Mouse (Mus musculus) hindbrain, embryonic 11.5 days (tissue): ENCODE data around the gene Pzp. TPM values are rescaled to one million over a fixed set of nuclear protein-coding genes. Genes with fewer than 3 reads are reported as not detected.

Experiments used
- ATAC-seq: fragments of 200-750 bp; cut with Nextera tagmentation; 2 replicates; pipeline ENCODE4 v1.8.0; 2017; ENCODE audit warnings: mild to moderate bottlenecking, moderate TSS enrichment, moderate library complexity; ENCODE audit not compliant: low FRiP score
- DNase-seq: peaks from one replicate; pipeline ENCODE4 v3.0.0-alpha.2; 2015; ENCODE audit warnings: low spot score
- H3K27ac ChIP-seq: fragments of 300-500 bp; sonication (generic); 2 replicates; pipeline ENCODE4 v1.5.1; 2014; ENCODE audit warnings: mild to moderate bottlenecking, low read depth, low read length
- H3K27me3 ChIP-seq: fragments of 300-500 bp; sonication (generic); 2 replicates; pipeline ENCODE4 v1.6.1; 2014; ENCODE audit warnings: mild to moderate bottlenecking, low read length, moderate library complexity, mixed read lengths; ENCODE audit not compliant: control insufficient read depth, insufficient read depth
- H3K36me3 ChIP-seq: fragments of 300-500 bp; sonication (generic); 2 replicates; pipeline ENCODE4 v1.6.1; 2014; ENCODE audit warnings: mild to moderate bottlenecking, low read length, moderate library complexity, mixed read lengths; ENCODE audit not compliant: control insufficient read depth, insufficient read depth
- H3K4me1 ChIP-seq: fragments of 300-500 bp; sonication (generic); replicated peaks from 2 replicates; pipeline ENCODE4 v1.6.1; 2014; ENCODE audit warnings: low read length, mixed read lengths; ENCODE audit not compliant: control insufficient read depth, insufficient read depth
- H3K4me2 ChIP-seq: fragments of 300-500 bp; sonication (generic); replicated peaks from 2 replicates; pipeline ENCODE4 v1.6.1; 2014; ENCODE audit warnings: mild to moderate bottlenecking, low read depth, low read length
- H3K4me3 ChIP-seq: fragments of 300-500 bp; sonication (generic); 2 replicates; pipeline ENCODE4 v1.5.1; 2014; ENCODE audit warnings: low read depth, low read length
- H3K9ac ChIP-seq: fragments of 300-500 bp; sonication (generic); 2 replicates; pipeline ENCODE4 v1.6.1; 2014; ENCODE audit warnings: low read depth, low read length
- H3K9me3 ChIP-seq: fragments of 300-500 bp; sonication (generic); 2 replicates; pipeline ENCODE4 v1.6.1; 2016; ENCODE audit warnings: low read length; ENCODE audit not compliant: control insufficient read depth
- WGBS: fragments of 180-500 bp; shearing (Covaris S2); extraction: QIAGEN DNeasy Blood & Tissue Kit; methylation state at CpG from one replicate; pipeline ENCODE4 v1.1.7; 2014; 5-methylcytosine and 5-hydroxymethylcytosine counted together
- polyA plus RNA-seq: library from polyadenylated mRNA; unstranded; fragments of >200 nt; fragmentation: Nextera tagmentation; extraction: Ambion mirVana; gene quantifications from 2 replicates; pipeline ENCODE4 v1.2.1, GENCODE M21; 2014

The Pzp gene
- polyA plus RNA-seq, result not detected in 2 replicates

DNA sequence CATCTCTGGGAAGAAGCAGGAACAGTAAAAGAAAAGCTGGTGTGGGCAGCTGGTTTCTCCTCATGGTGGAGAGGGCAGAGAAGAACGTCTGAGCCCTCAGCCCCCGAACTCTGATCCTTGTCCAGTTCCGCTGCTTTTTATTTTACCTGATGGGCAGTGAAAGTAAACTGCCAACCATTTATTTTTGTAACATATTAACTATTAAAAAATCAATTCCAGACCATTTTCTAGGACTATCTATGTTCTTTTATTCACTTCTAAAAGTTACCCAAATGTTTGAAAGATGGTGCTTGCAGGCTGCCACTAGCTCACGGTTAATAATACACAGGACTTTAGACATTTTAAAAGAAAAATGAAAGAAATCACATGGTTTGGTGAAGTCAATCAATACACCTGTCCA is at the start of gene Pzp:
Gene Pzp, minus strand, starts transcription at position 120 of the 400 bp plus-strand sequence.
- 89% methylated on average over 4 of the region's 4 CpGs for WGBS

DNA sequence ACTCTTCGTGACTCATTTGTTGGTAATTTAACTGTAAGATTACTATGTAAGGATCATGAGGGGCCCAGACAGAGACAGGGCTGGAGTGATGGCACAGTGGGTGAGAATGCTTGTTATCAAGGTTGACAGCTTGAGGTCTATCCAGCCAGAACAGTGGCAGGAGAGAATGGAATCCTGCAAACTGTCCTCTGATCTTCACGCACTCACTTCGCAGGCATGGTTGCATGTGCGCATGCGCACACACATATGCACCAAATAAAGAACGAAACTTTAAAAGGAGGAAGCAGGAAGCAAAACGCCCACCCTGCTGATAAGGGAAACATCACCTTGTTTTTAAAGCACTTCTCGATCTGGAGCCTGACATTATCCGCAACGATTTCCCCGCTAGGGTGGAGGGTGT is 40.1 kb upstream of the Pzp start:
- Histone ChIP-seq H3K36me3 (no peaks in the 10 kb centered on the region), H3K4me3 (no peak overlapping the region), H3K27ac (no peak overlapping the region), H3K27me3 (no peaks in the 10 kb centered on the region), H3K4me2 (no peak overlapping the region), H3K9ac (no peak overlapping the region), H3K4me1 (no peaks in the 10 kb centered on the region), H3K9me3 (no peaks in the 10 kb centered on the region)
- no peak for DNase-seq
- no peak for ATAC-seq
- WGBS, result 94% methylated on average over 11 of the region's 11 CpGs

More for the DNA sequence above, at the start of gene Pzp:
- no peak for DNase-seq
- H3K4me3 ChIP-seq, result no peak within 1 kb of the TSS
- no peaks in the 10 kb centered on the region; the same call in 1 of the 2 replicates for H3K9me3 ChIP-seq
- no peak within 1 kb of the TSS for H3K27ac ChIP-seq
- no peak for ATAC-seq
- no peaks in the 10 kb centered on the region for H3K4me1 ChIP-seq
- no peak within 1 kb of the TSS for H3K9ac ChIP-seq
- H3K4me2 ChIP-seq, result no peak within 1 kb of the TSS
- H3K27me3 ChIP-seq, result no peaks in the 10 kb centered on the region
- no peaks in the 10 kb centered on the region for H3K36me3 ChIP-seq

DNA sequence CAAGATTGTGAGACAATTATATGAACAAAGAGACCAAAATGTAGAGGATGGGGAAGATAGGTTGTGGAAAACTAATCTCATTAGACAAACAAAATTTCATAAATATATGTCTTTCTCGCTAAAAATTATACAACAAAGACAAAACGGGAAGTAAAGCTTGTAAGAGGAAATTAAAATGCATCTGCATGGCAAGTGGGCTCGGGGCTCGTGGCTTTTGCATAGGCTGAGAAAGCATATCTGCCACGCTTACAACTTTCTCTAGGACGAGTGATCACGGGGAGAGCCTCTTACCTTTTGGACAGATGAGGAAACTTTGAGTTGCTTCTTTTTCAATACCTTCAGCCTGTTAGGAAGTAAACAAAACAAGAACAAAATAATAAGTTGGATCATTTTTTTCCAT is 27.5 kb upstream of the Pzp start:
- Histone ChIP-seq H3K36me3 (no peaks in the 10 kb centered on the region), H3K27me3 (no peaks in the 10 kb centered on the region), H3K9me3 (no peaks in the 10 kb centered on the region), H3K4me3 (no peak overlapping the region), H3K4me2 (no peak overlapping the region), H3K9ac (no peak overlapping the region), H3K4me1 (no peaks in the 10 kb centered on the region), H3K27ac (no peak overlapping the region)
- 93% methylated on average over 7 of the region's 7 CpGs for WGBS
- DNase-seq (no peak), ATAC-seq (no peak)

DNA sequence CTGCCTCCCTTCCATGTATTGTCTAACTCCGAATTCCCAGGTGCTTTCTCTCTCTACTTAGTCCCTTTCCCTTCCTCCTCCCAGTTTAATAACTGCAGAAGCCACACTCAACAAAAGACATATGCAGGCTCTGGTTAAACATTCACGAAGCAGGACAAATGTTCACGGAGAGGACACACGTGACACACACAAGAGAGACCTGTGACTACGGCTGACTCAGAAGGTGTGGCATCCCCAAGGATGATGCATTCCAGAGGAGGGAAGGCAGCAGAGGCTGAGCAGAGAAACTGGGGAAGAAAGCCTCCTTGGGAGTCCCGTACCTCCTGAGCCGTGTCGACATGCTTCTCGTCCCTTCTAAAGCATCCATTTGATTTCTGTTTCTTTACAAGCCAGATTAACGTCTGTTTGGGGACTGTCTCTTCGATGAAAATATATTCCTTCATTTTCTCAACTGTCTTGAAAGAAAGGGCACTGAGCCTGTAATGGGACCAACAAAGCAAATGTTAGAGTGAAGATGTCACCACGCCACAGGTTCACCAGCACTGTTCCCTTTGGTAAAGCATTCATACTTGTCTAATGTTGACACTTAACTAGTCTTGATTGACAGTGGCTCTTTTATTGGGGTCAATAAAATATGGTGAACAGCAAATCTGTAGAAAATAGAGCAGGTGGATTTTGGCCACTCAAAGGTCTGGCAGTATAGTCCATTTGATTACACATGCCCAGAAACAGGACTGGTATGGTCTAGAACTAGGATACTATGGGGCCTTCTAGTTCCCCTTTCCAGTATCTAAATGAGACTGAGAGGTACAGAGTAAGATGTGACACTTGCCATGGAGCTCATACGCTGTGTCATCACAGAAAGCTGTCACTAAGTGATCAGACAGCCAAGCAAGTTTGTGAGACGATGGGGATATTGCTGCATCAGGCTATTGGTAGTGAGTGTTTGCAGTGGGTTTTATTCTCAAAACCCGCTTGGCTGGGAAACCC is 23.2 kb upstream of the Pzp start:
- WGBS, result 83% methylated on average over 15 of the region's 15 CpGs
- Histone ChIP-seq H3K27me3 (no peaks in the 10 kb centered on the region), H3K4me2 (no peak overlapping the region), H3K9ac (no peak overlapping the region), H3K4me3 (no peak overlapping the region), H3K4me1 (no peaks in the 10 kb centered on the region), H3K36me3 (no peaks in the 10 kb centered on the region), H3K27ac (no peak overlapping the region), H3K9me3 (no peaks in the 10 kb centered on the region)
- DNase-seq (no peak), ATAC-seq (no peak)

DNA sequence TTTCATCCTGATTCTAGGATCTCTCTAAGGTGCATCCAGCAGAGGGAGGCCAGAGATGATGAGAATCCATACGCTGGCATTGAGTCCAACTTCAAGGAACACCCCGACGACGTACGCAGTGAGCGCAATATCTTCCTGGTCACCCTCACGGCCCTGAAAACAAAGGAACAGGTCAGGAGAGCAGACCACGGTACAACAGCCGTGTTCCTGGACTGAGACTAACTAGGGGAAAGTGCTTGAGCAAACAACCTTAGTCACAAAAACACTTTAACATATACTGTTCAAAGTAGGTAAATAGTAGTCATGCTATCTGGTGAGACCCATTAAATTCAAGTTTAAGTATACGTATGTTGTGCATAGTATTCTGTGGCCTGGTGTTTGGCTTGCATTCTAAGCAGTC is 22.0 kb upstream of the Pzp start:
- no peaks in the 10 kb centered on the region for H3K4me1 ChIP-seq
- WGBS, result 87% methylated on average over 10 of the region's 10 CpGs
- no peaks in the 10 kb centered on the region for H3K27me3 ChIP-seq
- H3K27ac ChIP-seq, result no peak overlapping the region
- H3K9ac ChIP-seq, result no peak overlapping the region
- H3K4me2 ChIP-seq, result no peak overlapping the region
- ATAC-seq (no peak), DNase-seq (no peak)
- no peaks in the 10 kb centered on the region for H3K36me3 ChIP-seq
- H3K9me3 ChIP-seq, result no peaks in the 10 kb centered on the region
- H3K4me3 ChIP-seq, result no peak overlapping the region

DNA sequence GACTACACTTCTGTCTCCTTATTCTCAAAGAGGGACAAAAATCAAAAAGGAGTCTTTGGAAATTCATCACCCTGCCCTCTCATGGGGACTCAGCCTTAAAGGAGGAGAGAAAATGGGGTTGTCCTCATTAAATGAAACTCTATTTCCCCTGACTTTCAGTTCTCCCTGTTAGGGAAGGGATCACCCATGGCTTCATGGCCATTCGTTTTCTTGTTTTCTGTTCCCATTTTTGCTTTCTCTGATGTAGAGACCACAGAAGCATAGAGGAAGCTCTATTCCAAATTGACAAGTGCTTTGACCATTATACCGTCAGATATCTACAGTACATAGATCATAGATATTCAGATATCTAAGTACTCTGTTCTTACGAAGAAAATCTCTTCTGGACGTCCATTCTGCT is 18.9 kb upstream of the Pzp start:
- no peak overlapping the region for H3K27ac ChIP-seq
- no peak for ATAC-seq
- no peak overlapping the region for H3K9ac ChIP-seq
- H3K4me1 ChIP-seq, result no peaks in the 10 kb centered on the region
- H3K4me2 ChIP-seq, result no peak overlapping the region
- no peaks in the 10 kb centered on the region for H3K27me3 ChIP-seq
- 87% methylated on average over 4 of the region's 4 CpGs for WGBS
- H3K9me3 ChIP-seq, result no peaks in the 10 kb centered on the region
- DNase-seq, result no peak
- no peak overlapping the region for H3K4me3 ChIP-seq
- no peaks in the 10 kb centered on the region for H3K36me3 ChIP-seq

DNA sequence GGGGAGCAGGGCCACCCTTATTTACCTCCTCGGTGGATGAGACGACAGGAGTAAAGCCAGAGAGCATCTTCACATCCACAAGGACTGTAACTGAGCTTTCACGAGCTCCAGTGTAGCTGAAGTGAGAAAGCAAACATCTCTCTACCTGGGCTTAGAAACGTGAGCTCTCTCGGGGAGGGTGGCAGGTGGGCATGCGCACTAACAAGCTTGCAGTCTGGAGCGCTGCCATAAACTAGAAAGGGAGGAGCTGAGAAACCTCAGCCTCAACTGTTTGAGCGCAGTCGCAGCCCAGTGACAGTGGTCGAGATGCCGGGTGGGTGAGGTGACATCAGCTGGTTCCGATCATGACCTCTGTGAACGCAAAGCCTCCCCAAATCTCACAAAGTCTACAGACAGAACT is 16.7 kb upstream of the Pzp start:
- no peaks in the 10 kb centered on the region for H3K27me3 ChIP-seq
- H3K9me3 ChIP-seq, result no peaks in the 10 kb centered on the region
- ATAC-seq (no peak), DNase-seq (no peak)
- no peak overlapping the region for H3K4me2 ChIP-seq
- 78% methylated on average over 13 of the region's 13 CpGs for WGBS
- no peak overlapping the region for H3K4me3 ChIP-seq
- no peaks in the 10 kb centered on the region for H3K4me1 ChIP-seq
- H3K36me3 ChIP-seq, result no peaks in the 10 kb centered on the region
- no peak overlapping the region for H3K9ac ChIP-seq
- no peak overlapping the region for H3K27ac ChIP-seq

DNA sequence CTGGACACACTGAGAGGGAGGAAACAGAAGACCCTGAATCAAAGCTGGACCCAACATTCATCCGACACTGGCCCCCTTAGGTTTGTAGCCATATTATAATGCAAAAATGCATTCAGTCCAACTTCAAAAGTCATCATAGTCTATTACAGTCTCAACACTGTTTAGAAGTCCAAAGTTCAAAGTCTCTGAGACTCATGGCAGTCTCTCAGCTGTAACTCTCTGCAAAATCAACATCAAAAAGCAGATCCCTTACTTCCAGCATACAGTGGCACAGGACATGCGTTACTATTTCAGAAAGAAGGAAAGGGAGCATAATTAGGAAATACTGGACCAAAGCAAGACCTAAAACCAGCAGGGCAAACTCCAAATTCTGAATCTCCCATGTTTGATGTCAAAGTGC is 8.7 kb upstream of the Pzp start:
- H3K9ac ChIP-seq, result no peak overlapping the region
- H3K27me3 ChIP-seq, result no peaks in the 10 kb centered on the region
- H3K9me3 ChIP-seq, result no peaks in the 10 kb centered on the region
- ATAC-seq, result no peak
- H3K27ac ChIP-seq, result no peak overlapping the region
- no peak overlapping the region for H3K4me3 ChIP-seq
- no peak for DNase-seq
- no peaks in the 10 kb centered on the region for H3K4me1 ChIP-seq
- no peak overlapping the region for H3K4me2 ChIP-seq
- H3K36me3 ChIP-seq, result no peaks in the 10 kb centered on the region
- WGBS, result 90% methylated on average over 2 of the region's 2 CpGs

DNA sequence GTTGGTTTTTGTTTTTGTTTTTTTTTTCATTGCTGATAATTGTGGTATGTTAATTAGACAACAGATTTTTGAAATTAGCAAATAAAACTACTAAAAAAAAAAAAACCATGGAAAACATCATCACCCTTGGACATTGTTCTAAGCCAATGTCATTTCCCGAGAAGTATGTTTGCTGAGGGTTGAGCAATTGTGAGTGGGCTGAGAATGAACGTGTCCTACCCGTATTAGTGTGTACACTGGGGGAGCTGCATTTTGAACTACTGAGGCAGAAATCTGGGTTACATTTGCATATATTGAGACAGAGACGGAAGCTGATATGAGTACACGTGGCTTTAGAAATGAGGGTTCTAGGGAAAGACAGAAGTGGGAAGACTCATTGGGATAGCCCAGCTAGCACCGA is 6.8 kb upstream of the Pzp start:
- Histone ChIP-seq H3K4me1 (no peaks in the 10 kb centered on the region), H3K27me3 (no peaks in the 10 kb centered on the region), H3K9me3 (no peaks in the 10 kb centered on the region), H3K27ac (no peak overlapping the region), H3K36me3 (no peaks in the 10 kb centered on the region), H3K4me3 (no peak overlapping the region), H3K9ac (no peak overlapping the region), H3K4me2 (no peak overlapping the region)
- ATAC-seq (no peak), DNase-seq (no peak)
- WGBS, result 92% methylated on average over 6 of the region's 6 CpGs
